Mouse (Mus musculus) spleen, adult 2 months (tissue): ENCODE results near the gene Slc18a2. TPM values are rescaled to one million over a fixed set of nuclear protein-coding genes. Genes with fewer than 3 reads are reported as not detected.

Source experiments
- DNase-seq, 2 experiments: peaks; one replicate each; pipeline versions ENCODE4 v3.0.0 to v3.0.0-alpha.2; 2012 to 2021; ENCODE audit warnings: low spot score in 2 of 2, low read depth in 1 of 2
- H3K27ac ChIP-seq: fragments of 200-500 bp; 2 replicates; pipeline ENCODE4 v1.5.1; 2012; ENCODE audit warnings: low read length, inconsistent platforms; ENCODE audit not compliant: insufficient read depth
- H3K27me3 ChIP-seq: fragments of 200-500 bp; 2 replicates; pipeline ENCODE4 v1.6.1; 2012; ENCODE audit warnings: mild to moderate bottlenecking, moderate library complexity, low read length, inconsistent platforms; ENCODE audit not compliant: control insufficient read depth, insufficient read depth
- H3K36me3 ChIP-seq: fragments of 200-500 bp; 2 replicates; pipeline ENCODE4 v1.6.1; 2012; ENCODE audit warnings: mild to moderate bottlenecking, low read length, inconsistent platforms; ENCODE audit not compliant: control insufficient read depth, insufficient read depth
- H3K4me1 ChIP-seq: fragments of 200-500 bp; 2 replicates; pipeline ENCODE4 v1.6.1; 2011; ENCODE audit warnings: inconsistent platforms; ENCODE audit not compliant: control insufficient read depth, insufficient read depth, insufficient read length
- H3K4me3 ChIP-seq: fragments of 200-500 bp; 2 replicates; pipeline ENCODE4 v1.5.1; 2011; ENCODE audit warnings: mild to moderate bottlenecking, inconsistent platforms; ENCODE audit not compliant: insufficient read depth, insufficient read length; ENCODE audit errors: extremely low read depth
- CTCF ChIP-seq: fragments of 200-500 bp; IDR thresholded peaks from 2 replicates; pipeline ENCODE4 v1.5.1; 2011; ENCODE audit warnings: mild to moderate bottlenecking, inconsistent platforms; ENCODE audit not compliant: insufficient read depth, insufficient read length, insufficient replicate concordance; ENCODE audit errors: extremely low read depth
- POLR2A ChIP-seq: fragments of 200-500 bp; IDR thresholded peaks from 2 replicates; pipeline ENCODE4 v1.6.1; 2011; ENCODE audit warnings: low read depth, low read length, inconsistent platforms
- WGBS: fragments of 180-500 bp; shearing (Covaris S2); methylation state at CpG from one replicate; pipeline ENCODE4 v1.1.7; 2018; 5-methylcytosine and 5-hydroxymethylcytosine counted together
- polyA plus RNA-seq: library from polyadenylated mRNA; depleted of rRNA; stranded (reverse); fragments of >200 nt; gene quantifications from 2 replicates; pipeline ENCODE4 v1.2.3, GENCODE M21; 2012

The Slc18a2 gene
- polyA plus RNA-seq, 1 experiment: 0.65 TPM

- H3K27ac ChIP-seq: no peak overlapping the region
- H3K4me1 ChIP-seq: no peaks in the 10 kb centered on the region
- 94% methylated on average over 7 of the region's 7 CpGs for WGBS
- H3K36me3 ChIP-seq: no peaks in the 10 kb centered on the region
- TF ChIP-seq CTCF (no peak), POLR2A (no peak)
- no peak for DNase-seq
- no peaks in the 10 kb centered on the region for H3K27me3 ChIP-seq
- no peak overlapping the region for H3K4me3 ChIP-seq
Measured at GRCm38 (mm10) chr19:59273190-59273589, 12.5 kb downstream of the Slc18a2 start.

- Histone ChIP-seq H3K27ac (no peak overlapping the region), H3K4me1 (no peaks in the 10 kb centered on the region), H3K4me3 (no peak overlapping the region), H3K36me3 (no peaks in the 10 kb centered on the region), H3K27me3 (no peaks in the 10 kb centered on the region)
- no peak for DNase-seq
- 91% methylated on average over 7 of the region's 7 CpGs for WGBS
- no peak for TF ChIP-seq CTCF
- TF ChIP-seq POLR2A: no peak
Measured at GRCm38 (mm10) chr19:59276354-59276753, 15.7 kb downstream of the Slc18a2 start.

- H3K27me3 ChIP-seq: no peaks in the 10 kb centered on the region
- DNase-seq: no peak
- no peaks in the 10 kb centered on the region for H3K4me1 ChIP-seq
- no peaks in the 10 kb centered on the region for H3K36me3 ChIP-seq
- no peak for TF ChIP-seq POLR2A
- no peak overlapping the region for H3K27ac ChIP-seq
- no peak overlapping the region for H3K4me3 ChIP-seq
Measured at GRCm38 (mm10) chr19:59280841-59281240, 20.1 kb downstream of the Slc18a2 start.

- Histone ChIP-seq H3K27ac (no peak overlapping the region), H3K27me3 (no peaks in the 10 kb centered on the region), H3K36me3 (no peaks in the 10 kb centered on the region), H3K4me1 (no peaks in the 10 kb centered on the region), H3K4me3 (no peak overlapping the region)
- 87% methylated on average over 3 of the region's 3 CpGs for WGBS
- TF ChIP-seq POLR2A (no peak), CTCF (no peak)
- DNase-seq: no peak
Measured at GRCm38 (mm10) chr19:59282001-59282400, 21.3 kb downstream of the Slc18a2 start.

- H3K27me3 ChIP-seq: no peaks in the 10 kb centered on the region
- TF ChIP-seq CTCF (no peak), POLR2A (no peak)
Measured at GRCm38 (mm10) chr19:59289042-59289441, 28.3 kb downstream of the Slc18a2 start.

GRCm38 (mm10) chr19:59289811-59290210, 29.1 kb downstream of the Slc18a2 start:
- H3K4me1 ChIP-seq: no peaks in the 10 kb centered on the region
- 91% methylated on average over 6 of the region's 6 CpGs for WGBS
- H3K36me3 ChIP-seq: no peaks in the 10 kb centered on the region
- DNase-seq: no peak
- TF ChIP-seq POLR2A (no peak), CTCF (no peak)
- no peaks in the 10 kb centered on the region for H3K27me3 ChIP-seq
- no peak overlapping the region for H3K27ac ChIP-seq
- H3K4me3 ChIP-seq: no peak overlapping the region

More at GRCm38 (mm10) chr19:59289042-59289441, 28.3 kb downstream of the Slc18a2 start:
- H3K36me3 ChIP-seq: no peaks in the 10 kb centered on the region
- no peak overlapping the region for H3K27ac ChIP-seq
- DNase-seq: no peak
- H3K4me3 ChIP-seq: no peak overlapping the region
- H3K4me1 ChIP-seq: no peaks in the 10 kb centered on the region

- no peak overlapping the region for H3K4me3 ChIP-seq
- H3K4me1 ChIP-seq: no peaks in the 10 kb centered on the region
- no peak for DNase-seq
- H3K36me3 ChIP-seq: 0 out of 2 replicates have a peak, but pooled peaks cover 3% of the 10 kb centered on the region
- no peaks in the 10 kb centered on the region for H3K27me3 ChIP-seq
- WGBS: 90% methylated on average over 5 of the region's 5 CpGs
- TF ChIP-seq POLR2A (no peak), CTCF (no peak)
- no peak overlapping the region for H3K27ac ChIP-seq
Measured at GRCm38 (mm10) chr19:59292183-59292839, 31.6 kb downstream of the Slc18a2 start.
